Mouse (Mus musculus) forebrain, embryonic 15.5 days (tissue): Measurements from ENCODE around the gene Depp1. TPM values are rescaled to one million over a fixed set of nuclear protein-coding genes. Genes with fewer than 3 reads are reported as not detected.

ENCODE experiments used
- microRNA-seq: library from miRNA; unstranded; fragments of <30 nt; microRNA quantifications from one replicate; pipeline ENCODE4, GENCODE M21; 2016
- polyA plus RNA-seq: library from polyadenylated mRNA; unstranded; fragments of >200 nt; fragmentation: Nextera tagmentation; extraction: Ambion mirVana; gene quantifications from 2 replicates; pipeline ENCODE4 v1.2.1, GENCODE M21; 2015

Depp1 gene
- polyA plus RNA-seq, 1 experiment from 2014 or later: 7.2 TPM

Small RNA genes lying within 50 kb of the gene (microRNA-seq; reads per million reads assigned to microRNA genes)
- not detected for gene Mir7043

Other genes with a start within 250 kb of the Depp1 start
- gene Alox5, start 189.4 kb upstream of the Depp1 start, polyA plus RNA-seq: 0.34 and 0.70 TPM in 2 replicates
- not detected in 2 replicates for gene Olfr211, start 161.5 kb upstream of the Depp1 start, polyA plus RNA-seq
- gene Olfr212, start 144.1 kb upstream of the Depp1 start, polyA plus RNA-seq: not detected in 2 replicates
- not detected in 2 replicates for gene Olfr213, start 112.2 kb upstream of the Depp1 start, polyA plus RNA-seq
- 0.33 and 0.52 TPM in 2 replicates for gene Gm5580, start 99.5 kb upstream of the Depp1 start, polyA plus RNA-seq
- gene Olfr214, start 96.4 kb upstream of the Depp1 start, polyA plus RNA-seq: not detected in 2 replicates
- not detected in 2 replicates for gene Olfr215, start 66.4 kb upstream of the Depp1 start, polyA plus RNA-seq
- gene Zfp422, start 21.6 kb upstream of the Depp1 start, polyA plus RNA-seq: 218 and 222 TPM in 2 replicates
- 9.9 and 10.2 TPM in 2 replicates for gene Rassf4, start 23.3 kb downstream of the Depp1 start, polyA plus RNA-seq
- gene Tmem72, start 66.3 kb downstream of the Depp1 start, polyA plus RNA-seq: 0.36 and 1.4 TPM in 2 replicates